Mouse (Mus musculus): ENCODE measurements around the gene Frmd8. TPM values are rescaled to one million over a fixed set of nuclear protein-coding genes. Genes with fewer than 3 reads are reported as not detected.
"Not testable (repeated sequence)": the region's sequence is repeated elsewhere in the genome, so short reads cannot be mapped to it uniquely, and the experiment has no call there.

Gene Frmd8
- polyA plus RNA-seq, 1 experiment: 25.3 TPM

GRCm38 (mm10) chr19:5822174-5822833 is 52.8 kb downstream of the Frmd8 start:
- peak overlapping the region; percentile 43 for H3K27ac ChIP-seq (ENCODE audit: control insufficient read depth, insufficient read depth, low read depth, low read length)

GRCm38 (mm10) chr19:5821847-5822173 is 53.3 kb downstream of the Frmd8 start:
- Histone ChIP-seq H3K4me3 (ENCODE audit: control insufficient read depth, low read depth, low read length) (no peak overlapping the region), H3K27me3 (ENCODE audit: control insufficient read depth, insufficient read depth, low read length) (no peaks in the 10 kb centered on the region), H3K27ac (ENCODE audit: control insufficient read depth, insufficient read depth, low read depth, low read length) (no peak overlapping the region), H3K4me1 (ENCODE audit: control insufficient read depth, insufficient read depth, low read length) (peaks cover 37% of the 10 kb centered on the region), H3K36me3 (ENCODE audit: control insufficient read depth, insufficient read depth, low read length) (no peaks in the 10 kb centered on the region; the same call in 1 of the 2 replicates)
- TF ChIP-seq CTCF (IDR thresholded peaks at IDR 0.05; ENCODE audit: control insufficient read depth, insufficient read depth, insufficient replicate concordance, low read depth, low read length) (no peak), POLR2A (IDR thresholded peaks at IDR 0.05; ENCODE audit: control insufficient read depth, low read depth, low read length) (no peak)

More at GRCm38 (mm10) chr19:5822174-5822833, 52.8 kb downstream of the Frmd8 start:
- TF ChIP-seq CTCF (IDR thresholded peaks at IDR 0.05; ENCODE audit: control insufficient read depth, insufficient read depth, insufficient replicate concordance, low read depth, low read length): no peak
- no peak for TF ChIP-seq POLR2A (IDR thresholded peaks at IDR 0.05; ENCODE audit: control insufficient read depth, low read depth, low read length)
- H3K4me1 ChIP-seq (ENCODE audit: control insufficient read depth, insufficient read depth, low read length): peaks cover 37% of the 10 kb centered on the region
- no peaks in the 10 kb centered on the region for H3K27me3 ChIP-seq (ENCODE audit: control insufficient read depth, insufficient read depth, low read length)
- no peak overlapping the region for H3K4me3 ChIP-seq (ENCODE audit: control insufficient read depth, low read depth, low read length)
- no peaks in the 10 kb centered on the region; the same call in 1 of the 2 replicates for H3K36me3 ChIP-seq (ENCODE audit: control insufficient read depth, insufficient read depth, low read length)

GRCm38 (mm10) chr19:5819549-5819948 is 55.5 kb downstream of the Frmd8 start:
- Histone ChIP-seq H3K4me3 (ENCODE audit: control insufficient read depth, low read depth, low read length) (no peak overlapping the region), H3K36me3 (ENCODE audit: control insufficient read depth, insufficient read depth, low read length) (no peaks in the 10 kb centered on the region), H3K27me3 (ENCODE audit: control insufficient read depth, insufficient read depth, low read length) (no peaks in the 10 kb centered on the region), H3K4me1 (ENCODE audit: control insufficient read depth, insufficient read depth, low read length) (peaks cover 29% of the 10 kb centered on the region), H3K27ac (ENCODE audit: control insufficient read depth, insufficient read depth, low read depth, low read length) (no peak overlapping the region)
- TF ChIP-seq POLR2A (IDR thresholded peaks at IDR 0.05; ENCODE audit: control insufficient read depth, low read depth, low read length) (no peak), CTCF (IDR thresholded peaks at IDR 0.05; ENCODE audit: control insufficient read depth, insufficient read depth, insufficient replicate concordance, low read depth, low read length) (no peak)

GRCm38 (mm10) chr19:5818590-5818977 is 56.5 kb downstream of the Frmd8 start:
- no peak for TF ChIP-seq POLR2A (IDR thresholded peaks at IDR 0.05; ENCODE audit: control insufficient read depth, low read depth, low read length)
- TF ChIP-seq CTCF (IDR thresholded peaks at IDR 0.05; ENCODE audit: control insufficient read depth, insufficient read depth, insufficient replicate concordance, low read depth, low read length): no peak
- Histone ChIP-seq H3K4me3 (ENCODE audit: control insufficient read depth, low read depth, low read length) (no peak overlapping the region), H3K4me1 (ENCODE audit: control insufficient read depth, insufficient read depth, low read length) (peaks cover 23% of the 10 kb centered on the region), H3K27me3 (ENCODE audit: control insufficient read depth, insufficient read depth, low read length) (no peaks in the 10 kb centered on the region), H3K27ac (ENCODE audit: control insufficient read depth, insufficient read depth, low read depth, low read length) (no peak overlapping the region), H3K36me3 (ENCODE audit: control insufficient read depth, insufficient read depth, low read length) (no peaks in the 10 kb centered on the region)

GRCm38 (mm10) chr19:5817703-5818589 is 57.1 kb downstream of the Frmd8 start:
- H3K36me3 ChIP-seq (ENCODE audit: control insufficient read depth, insufficient read depth, low read length): no peaks in the 10 kb centered on the region
- H3K27ac ChIP-seq (ENCODE audit: control insufficient read depth, insufficient read depth, low read depth, low read length): peak overlapping the region; percentile 76
- peak overlapping the region; percentile 43 for H3K4me3 ChIP-seq (ENCODE audit: control insufficient read depth, low read depth, low read length)
- H3K4me1 ChIP-seq (ENCODE audit: control insufficient read depth, insufficient read depth, low read length): peaks cover 19% of the 10 kb centered on the region
- H3K27me3 ChIP-seq (ENCODE audit: control insufficient read depth, insufficient read depth, low read length): no peaks in the 10 kb centered on the region
- TF ChIP-seq POLR2A (IDR thresholded peaks at IDR 0.05; ENCODE audit: control insufficient read depth, low read depth, low read length) (peak; percentile 30; the same call in 1 of the 2 replicates), CTCF (IDR thresholded peaks at IDR 0.05; ENCODE audit: control insufficient read depth, insufficient read depth, insufficient replicate concordance, low read depth, low read length) (peak; percentile 69; the same call in 1 of the 2 replicates)

- Histone ChIP-seq H3K4me1 (ENCODE audit: control insufficient read depth, insufficient read depth, low read length) (peaks cover 16% of the 10 kb centered on the region), H3K36me3 (ENCODE audit: control insufficient read depth, insufficient read depth, low read length) (no peaks in the 10 kb centered on the region), H3K27ac (ENCODE audit: control insufficient read depth, insufficient read depth, low read depth, low read length) (no peak overlapping the region), H3K27me3 (ENCODE audit: control insufficient read depth, insufficient read depth, low read length) (no peaks in the 10 kb centered on the region), H3K4me3 (ENCODE audit: control insufficient read depth, low read depth, low read length) (no peak overlapping the region)
- TF ChIP-seq CTCF (IDR thresholded peaks at IDR 0.05; ENCODE audit: control insufficient read depth, insufficient read depth, insufficient replicate concordance, low read depth, low read length): no peak
These were observed 59.1 kb downstream of the Frmd8 start for GRCm38 (mm10) chr19:5815928-5816327.

- Histone ChIP-seq H3K36me3 (ENCODE audit: control insufficient read depth, insufficient read depth, low read length) (no peaks in the 10 kb centered on the region), H3K27me3 (ENCODE audit: control insufficient read depth, insufficient read depth, low read length) (no peaks in the 10 kb centered on the region), H3K4me3 (ENCODE audit: control insufficient read depth, low read depth, low read length) (no peak overlapping the region), H3K4me1 (ENCODE audit: control insufficient read depth, insufficient read depth, low read length) (peaks cover 21% of the 10 kb centered on the region), H3K27ac (ENCODE audit: control insufficient read depth, insufficient read depth, low read depth, low read length) (no peak overlapping the region)
- no peak for TF ChIP-seq CTCF (IDR thresholded peaks at IDR 0.05; ENCODE audit: control insufficient read depth, insufficient read depth, insufficient replicate concordance, low read depth, low read length)
- no peak for TF ChIP-seq POLR2A (IDR thresholded peaks at IDR 0.05; ENCODE audit: control insufficient read depth, low read depth, low read length)
These were observed 60.1 kb downstream of the Frmd8 start for GRCm38 (mm10) chr19:5815010-5815409.

GRCm38 (mm10) chr19:5814048-5814447 is 61.0 kb downstream of the Frmd8 start:
- not testable (repeated sequence) for H3K4me3 ChIP-seq (ENCODE audit: control insufficient read depth, low read depth, low read length); H3K36me3 ChIP-seq (ENCODE audit: control insufficient read depth, insufficient read depth, low read length); H3K27ac ChIP-seq (ENCODE audit: control insufficient read depth, insufficient read depth, low read depth, low read length); H3K27me3 ChIP-seq (ENCODE audit: control insufficient read depth, insufficient read depth, low read length)
- H3K4me1 ChIP-seq (ENCODE audit: control insufficient read depth, insufficient read depth, low read length): peaks cover 24% of the 10 kb centered on the region

All from testis, adult 2 months (tissue).